19 mouse cellular contexts compared by ENCODE assay signal in the genomic region with DNA sequence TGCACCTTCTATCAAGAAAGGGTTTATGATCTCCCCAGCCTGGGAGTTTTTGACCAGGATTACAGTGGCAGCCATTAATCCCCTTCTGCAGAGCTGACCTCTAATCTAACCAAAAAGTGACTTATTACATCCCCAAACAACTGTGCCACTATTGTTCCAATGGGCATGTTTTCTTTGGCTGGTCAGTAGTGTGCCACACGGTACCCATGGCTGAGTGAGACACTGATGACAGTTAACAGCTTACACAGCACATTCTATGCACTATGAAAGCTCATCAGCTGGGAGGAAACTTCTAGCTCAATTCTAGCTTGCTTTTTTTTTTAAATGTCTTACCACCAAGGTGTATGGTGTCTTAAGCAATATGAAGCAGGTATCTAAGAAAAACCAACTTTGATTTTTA. TPM values are rescaled to one million over a fixed set of nuclear protein-coding genes. Genes with fewer than 3 reads are reported as not detected.
DNase-seq lines count a peak whose midpoint lies in the region; ATAC-seq and TF ChIP-seq lines count a peak whose summit lies in the region.
"Had no signal": no experiment of that assay in that cellular context is flagged by ENCODE, and none has a peak within 500 bp of the region (broad histone marks: within the 10 kb centered on the region; RNA-seq: fewer than 3 reads in every experiment).

No protein-coding gene starts in this region.

- H3K27ac ChIP-seq in heart, embryonic 14.5 days (replicated peaks in 1 of 2; ENCODE audit: control insufficient read depth in 1 of 2, insufficient read depth in 1 of 2, low read depth in 2 of 2, low read length in 2 of 2), result peak overlapping the region; percentile 7 to 84; a peak in 3 of 4 replicates
- peak overlapping the region; percentile 99 for H3K27ac ChIP-seq in kidney, adult 2 months (ENCODE audit: insufficient read depth, low read depth, low read length)
- H3K27ac ChIP-seq in kidney, postnatal 0 days, result peak overlapping the region; percentile 52; the same call in 1 of the 2 replicates
- H3K27ac ChIP-seq: embryonic facial prominence, embryonic 13.5 days; forebrain, embryonic 12.5 days; hindbrain, embryonic 10.5 days; hindbrain, embryonic 14.5 days had no signal

- no peak for TF ChIP-seq POLR2A in kidney, adult 2 months (IDR thresholded peaks at IDR 0.05; ENCODE audit: low read depth, low read length)

- no peak for TF ChIP-seq CTCF in kidney, adult 2 months (conservative IDR thresholded peaks at IDR 0.05; ENCODE audit: insufficient read depth, insufficient read length, low read depth, low read length)
- no peak for TF ChIP-seq CTCF in kidney, postnatal 0 days (IDR thresholded peaks at IDR 0.05; ENCODE audit: low read depth)

- peaks cover 9 to 29% of the 10 kb centered on the region in 2 experiments for H3K4me1 ChIP-seq in heart, embryonic 14.5 days (ENCODE audit: control insufficient read depth in 2 of 2, insufficient read depth in 2 of 2, low read length in 2 of 2)
- H3K4me1 ChIP-seq in kidney, adult 2 months (ENCODE audit: control insufficient read depth, insufficient read depth, low read length), result peaks cover 12% of the 10 kb centered on the region
- H3K4me1 ChIP-seq in kidney, postnatal 0 days (replicated peaks; ENCODE audit: insufficient read depth, low read length), result no peaks in the 10 kb centered on the region
- H3K4me1 ChIP-seq: embryonic facial prominence, embryonic 13.5 days; forebrain, embryonic 12.5 days; hindbrain, embryonic 10.5 days had no signal

- H3K27me3 ChIP-seq in heart, embryonic 14.5 days (ENCODE audit: control insufficient read depth, insufficient read depth, low read length), result no peaks in the 10 kb centered on the region
- H3K27me3 ChIP-seq in kidney, adult 2 months (replicated peaks; ENCODE audit: control insufficient read depth, insufficient read depth, low read length), result no peaks in the 10 kb centered on the region
- H3K27me3 ChIP-seq in kidney, postnatal 0 days (ENCODE audit: insufficient read depth, low read length), result no peaks in the 10 kb centered on the region
- H3K27me3 ChIP-seq: embryonic facial prominence, embryonic 13.5 days; forebrain, embryonic 12.5 days had no signal

- H3K4me3 ChIP-seq in heart, embryonic 14.5 days (ENCODE audit: control insufficient read depth in 1 of 2, insufficient read depth in 1 of 2, low read depth in 1 of 2, low read length in 2 of 2), result no peak overlapping the region
- no peak overlapping the region for H3K4me3 ChIP-seq in kidney, adult 2 months (ENCODE audit: insufficient read depth, low read depth, low read length)
- no peak overlapping the region for H3K4me3 ChIP-seq in kidney, postnatal 0 days (replicated peaks; ENCODE audit: low read depth, low read length)
- H3K4me3 ChIP-seq: embryonic facial prominence, embryonic 13.5 days; forebrain, embryonic 12.5 days; hindbrain, embryonic 10.5 days had no signal

- no peak overlapping the region for H3K9ac ChIP-seq in heart, embryonic 14.5 days (ENCODE audit: low read length)
- no peak overlapping the region for H3K9ac ChIP-seq in kidney, postnatal 0 days (ENCODE audit: low read depth, low read length)
- H3K9ac ChIP-seq: embryonic facial prominence, embryonic 13.5 days; forebrain, embryonic 12.5 days; hindbrain, embryonic 14.5 days had no signal

- WGBS in heart, embryonic 14.5 days, result 36% methylated on average over 1 of the region's 1 CpGs
- 36% methylated on average over 1 of the region's 1 CpGs for WGBS in kidney, adult 2 months
- 49% methylated on average over 1 of the region's 1 CpGs for WGBS in kidney, postnatal 0 days

- no peak overlapping the region for H3K4me2 ChIP-seq in heart, embryonic 14.5 days (ENCODE audit: low read length)
- no peak overlapping the region for H3K4me2 ChIP-seq in kidney, postnatal 0 days (ENCODE audit: low read length)
- H3K4me2 ChIP-seq: embryonic facial prominence, embryonic 13.5 days; forebrain, embryonic 12.5 days; hindbrain, embryonic 14.5 days had no signal

- ATAC-seq in heart, embryonic 14.5 days (ENCODE audit: insufficient number of reproducible peaks, insufficient read depth, low FRiP score, low read depth), result no peak
- ATAC-seq in kidney, postnatal 0 days (replicated peaks; ENCODE audit: low FRiP score, low read depth), result no peak
- ATAC-seq: forebrain, embryonic 16.5 days had no signal

- DNase-seq in heart, adult 18-20 months, result no peak
- DNase-seq in kidney, adult 2 months, result peak; percentile 70
- no peak for DNase-seq in kidney, postnatal 4 days
- no peak for DNase-seq in kidney, postnatal 0 days (ENCODE audit: low spot score)
- no peak for DNase-seq in kidney, postnatal 10 days
- peak; percentile 37 to 39 for DNase-seq in kidney, postnatal 36 days
- no peak for DNase-seq in thymus, postnatal 0 days (ENCODE audit: low spot score)
- DNase-seq: adrenal gland, adult 2 months; adrenal gland, postnatal 25 days; cerebellum, adult 18-20 months; cerebellum, adult 9-11 months; cerebellum, postnatal 36 days; gastrocnemius, postnatal 10 days had no signal

- H3K9me3 ChIP-seq in heart, embryonic 14.5 days (ENCODE audit: control insufficient read depth, low read length), result no peaks in the 10 kb centered on the region
- H3K9me3 ChIP-seq in kidney, postnatal 0 days (replicated peaks; ENCODE audit: low read length), result no peaks in the 10 kb centered on the region
- H3K9me3 ChIP-seq: embryonic facial prominence, embryonic 13.5 days; forebrain, embryonic 12.5 days; hindbrain, embryonic 10.5 days had no signal

- H3K36me3 ChIP-seq in heart, embryonic 14.5 days (ENCODE audit: control insufficient read depth, insufficient read depth, low read length), result no peaks in the 10 kb centered on the region
- no peaks in the 10 kb centered on the region for H3K36me3 ChIP-seq in kidney, adult 2 months (ENCODE audit: control insufficient read depth, insufficient read depth, low read length)
- H3K36me3 ChIP-seq in kidney, postnatal 0 days (ENCODE audit: insufficient read depth, low read length), result no peaks in the 10 kb centered on the region
- H3K36me3 ChIP-seq: embryonic facial prominence, embryonic 13.5 days; forebrain, embryonic 12.5 days; hindbrain, embryonic 10.5 days had no signal

RNA-seq across cellular contexts. Expression of a gene that starts 25.4 kb away (rescaled TPM):
- 43.9 and 50.3 TPM in 2 replicates for polyA plus RNA-seq in heart, embryonic 14.5 days (2014; fragmentation: Nextera tagmentation; extraction: Ambion mirVana)
- total RNA-seq in heart, adult 18-20 months (2021), result 10 to 100 TPM; 80.7 to 92.2 TPM
- 17.1 and 17.6 TPM in 2 replicates for polyA plus RNA-seq in kidney, adult 2 months (2012; rRNA removed)
- polyA plus RNA-seq in kidney, postnatal 0 days (2015; fragmentation: Nextera tagmentation; extraction: Ambion mirVana), result 11.0 and 11.8 TPM in 2 replicates
- polyA plus RNA-seq in thymus, postnatal 0 days (2015; fragmentation: Nextera tagmentation; extraction: Ambion mirVana), result 28.1 and 35.3 TPM in 2 replicates

Comparison
In these comparisons a context has a peak if more than half of its experiments do, and no peak if none do; other contexts are left out.
1. DNase-seq: peak in kidney, adult 2 months (single experiment) and kidney, postnatal 36 days (2 of 2); none in heart, adult 18-20 months (0 of 2), kidney, postnatal 4 days (0 of 2), kidney, postnatal 0 days (single experiment), kidney, postnatal 10 days (single experiment) and thymus, postnatal 0 days (single experiment).
2. H3K27ac ChIP-seq: peak in every context shown above with its lines; median percentile 99 in kidney, adult 2 months; 52 in kidney, postnatal 0 days; 46 in heart, embryonic 14.5 days.